Mouse (Mus musculus): ENCODE data around the gene Etv1. TPM values are rescaled to one million over a fixed set of nuclear protein-coding genes. Genes with fewer than 3 reads are reported as not detected.
"Not testable (repeated sequence)": the region's sequence is repeated elsewhere in the genome, so short reads cannot be mapped to it uniquely, and the experiment has no call there.

Etv1 gene
- polyA plus RNA-seq, 1 experiment, result 3.3 TPM

DNA sequence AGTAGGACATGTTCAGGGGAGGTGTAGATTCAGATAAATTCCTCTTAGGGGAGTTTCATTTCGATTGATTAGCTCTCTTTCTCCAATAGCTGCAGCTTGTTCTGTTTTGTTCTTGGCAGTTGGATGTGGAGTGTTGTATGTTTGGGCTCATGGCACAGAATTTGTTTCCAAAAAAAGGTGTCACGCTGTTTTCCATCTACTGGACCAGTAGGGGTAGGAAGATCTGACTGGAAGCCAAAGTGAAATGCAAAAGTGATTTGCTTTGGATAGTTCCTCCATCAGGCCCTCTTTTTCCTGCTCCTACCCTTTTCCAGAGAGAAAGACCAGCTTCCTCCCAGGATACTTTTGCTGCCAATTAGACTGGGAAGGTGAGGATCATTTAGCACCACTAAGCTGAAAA lies 39.1 kb downstream of the Etv1 start:
- no peak for DNase-seq (ENCODE audit: low spot score)

DNA sequence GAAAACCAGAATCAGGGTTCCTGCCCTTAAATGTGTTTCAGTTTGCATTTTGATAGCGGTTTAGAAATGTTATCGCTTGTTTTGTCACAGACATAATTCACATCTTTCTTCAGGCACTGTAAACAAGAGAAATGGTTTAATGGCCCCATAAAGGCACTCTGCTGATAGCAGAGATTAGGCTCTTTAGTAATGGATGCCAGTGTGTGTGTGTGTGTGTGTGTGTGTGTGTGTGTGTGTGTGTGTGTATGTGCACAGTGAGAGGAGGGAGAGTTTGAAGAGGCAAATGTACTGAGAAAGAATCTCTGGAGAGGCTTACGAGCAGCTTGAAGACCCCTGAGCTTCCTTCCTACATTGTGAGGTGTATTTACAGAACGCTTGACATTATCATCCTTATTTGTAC lies 41.5 kb downstream of the Etv1 start:
- no peak for DNase-seq (ENCODE audit: low spot score)

DNA sequence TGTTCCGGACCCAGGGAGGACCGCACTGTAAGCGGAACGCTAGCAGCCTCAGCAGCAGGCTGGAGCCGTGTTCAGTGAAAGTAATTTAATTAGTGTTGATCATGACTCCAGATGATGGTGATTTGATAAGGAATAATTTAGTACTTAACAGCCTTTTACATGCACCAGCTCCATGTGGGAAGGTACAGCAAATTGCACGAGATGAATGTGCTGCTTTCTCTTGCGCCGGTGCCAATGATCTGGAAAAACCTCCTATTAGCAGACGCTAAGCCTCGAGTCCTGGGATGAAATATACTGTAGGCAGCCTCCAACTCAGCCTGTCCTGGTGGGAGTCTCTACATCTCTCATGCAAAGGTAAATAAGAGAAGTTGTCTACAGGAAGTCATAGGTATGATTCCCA lies 45.2 kb downstream of the Etv1 start:
- no peak for DNase-seq (ENCODE audit: low spot score)

DNA sequence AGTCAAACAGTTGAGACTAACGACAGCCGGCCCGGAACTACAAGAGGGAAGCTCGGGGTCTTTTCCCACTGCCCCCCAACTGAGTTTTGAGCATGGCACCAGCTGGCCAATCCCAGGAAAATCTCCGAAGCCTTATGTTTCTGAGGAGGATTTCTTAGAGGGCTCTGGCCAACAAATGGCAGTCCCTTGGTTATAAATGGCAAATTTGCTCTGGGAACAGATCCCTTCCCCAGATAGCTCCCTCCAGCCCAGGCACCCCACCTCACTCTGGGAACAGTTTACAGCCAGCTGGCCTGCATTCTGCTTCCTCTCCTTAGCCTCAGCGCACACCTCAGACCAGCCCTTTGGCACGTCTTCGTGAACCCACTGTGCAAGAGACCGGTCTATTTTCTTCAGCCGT lies 53.8 kb downstream of the Etv1 start:
- no peak for DNase-seq (ENCODE audit: low spot score)

DNA sequence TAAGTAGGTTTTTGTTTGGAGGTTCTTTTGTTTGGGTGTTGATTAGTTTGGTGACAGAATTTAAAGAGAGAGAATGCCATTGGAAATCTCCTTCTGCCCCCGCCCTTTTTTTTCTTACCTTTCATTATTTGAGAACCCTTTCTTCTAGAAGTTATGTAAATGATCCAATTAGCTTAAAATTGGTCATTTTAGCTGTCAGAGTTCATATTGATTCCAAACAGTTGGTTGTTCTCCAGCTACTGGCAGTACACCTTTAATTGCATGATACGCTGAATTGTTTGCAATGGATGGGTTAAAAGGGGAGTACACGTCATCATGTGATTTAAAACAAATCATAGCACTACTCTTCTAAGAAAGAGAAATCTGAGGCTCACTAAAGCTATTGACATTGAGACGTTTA lies 55.4 kb downstream of the Etv1 start:
- no peak for DNase-seq (ENCODE audit: low spot score)

DNA sequence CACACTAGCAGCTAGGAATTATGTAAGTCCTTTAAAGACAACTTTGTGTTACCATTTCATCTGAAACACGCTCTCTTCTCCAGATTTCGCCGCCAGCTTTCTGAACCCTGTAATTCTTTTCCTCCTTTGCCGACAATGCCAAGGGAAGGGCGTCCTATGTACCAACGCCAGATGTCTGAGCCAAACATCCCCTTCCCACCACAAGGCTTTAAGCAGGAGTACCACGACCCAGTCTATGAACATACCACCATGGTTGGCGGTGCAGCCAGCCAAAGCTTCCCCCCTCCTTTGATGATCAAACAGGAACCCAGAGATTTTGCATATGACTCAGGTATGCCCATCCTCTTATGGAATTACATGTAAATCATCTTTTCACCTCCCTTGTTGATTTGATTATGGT lies 55.8 kb downstream of the Etv1 start:
- DNase-seq (ENCODE audit: low spot score), result not testable (repeated sequence)

DNA sequence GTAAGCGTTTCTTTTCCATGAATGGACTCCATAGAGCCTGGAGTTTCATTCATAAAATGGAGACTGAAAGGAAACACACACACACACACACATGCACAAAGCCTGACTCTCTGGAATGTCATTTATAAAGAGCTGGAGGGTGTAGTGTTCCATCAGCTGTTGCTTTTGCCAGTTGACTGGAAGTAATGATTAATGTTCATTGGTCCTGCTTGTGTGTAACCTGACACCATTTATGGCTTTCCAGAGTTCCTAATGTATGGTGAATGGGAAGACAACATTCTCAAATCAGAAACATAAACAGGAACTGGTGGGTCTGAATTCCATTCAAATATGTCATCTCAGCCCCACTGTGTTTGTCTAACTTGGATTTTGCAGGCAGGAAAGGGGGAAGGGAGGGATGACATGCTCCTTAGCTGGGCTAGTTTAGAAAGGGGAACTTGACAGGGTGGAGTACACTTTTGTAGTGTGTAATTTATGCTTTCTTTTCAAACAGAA lies 64.7 kb downstream of the Etv1 start:
- DNase-seq (ENCODE audit: low spot score), result no peak

DNA sequence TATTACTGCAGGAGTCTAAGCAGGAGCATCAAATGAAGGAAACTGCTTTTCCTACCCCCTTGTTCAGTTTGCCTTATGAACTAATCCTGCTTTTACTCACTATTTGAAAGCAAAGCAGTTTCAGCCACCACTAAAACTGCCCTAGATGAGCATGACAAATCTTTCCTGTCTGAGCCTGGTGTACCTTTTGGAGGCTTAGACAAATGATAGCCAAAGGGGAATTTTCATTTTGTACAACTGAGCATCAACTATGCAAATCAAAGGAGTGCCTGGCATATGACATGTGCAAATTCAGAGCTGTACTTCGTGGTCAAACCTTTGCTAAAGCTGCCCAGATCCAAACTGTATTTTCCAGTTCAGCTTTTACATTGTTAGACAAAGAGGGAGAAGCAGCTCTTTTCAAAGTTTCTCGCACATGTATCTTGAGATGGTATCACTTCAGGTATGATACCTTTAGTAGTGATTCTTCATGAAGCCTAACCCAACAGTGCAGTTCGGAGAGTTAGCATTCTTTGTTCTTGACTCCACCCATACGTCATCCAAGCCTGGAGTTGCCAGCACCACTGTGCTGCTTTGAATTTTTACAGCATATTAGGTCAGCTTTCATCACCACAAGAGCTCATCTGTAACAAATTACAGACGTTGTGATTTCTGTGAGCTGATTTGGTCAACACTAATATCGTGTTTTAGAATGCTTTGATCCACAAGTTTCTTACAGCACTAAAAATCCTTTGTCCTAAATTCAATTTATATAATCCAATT lies 68.5 kb downstream of the Etv1 start:
- DNase-seq (ENCODE audit: low spot score), result no peak

DNA sequence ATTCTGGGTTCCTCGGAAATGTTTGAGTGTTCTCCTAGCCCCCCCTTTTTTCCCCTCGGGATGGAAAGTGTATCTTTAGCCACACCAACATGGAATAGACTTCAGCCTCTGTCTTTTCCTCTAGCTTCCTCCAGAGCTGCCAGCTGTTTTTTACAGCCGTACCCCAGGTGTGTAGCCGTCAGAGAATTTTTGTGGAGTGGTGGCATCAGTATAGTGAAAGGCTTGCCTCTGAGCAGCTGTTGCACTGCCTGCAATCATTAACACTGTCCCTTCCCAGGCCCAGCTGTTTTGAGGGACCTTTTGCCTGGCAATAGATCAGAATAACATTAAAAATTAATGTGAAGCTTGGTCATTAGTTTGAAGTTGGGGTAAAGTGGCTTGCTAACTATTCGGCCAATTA lies 70.8 kb downstream of the Etv1 start:
- no peak for DNase-seq (ENCODE audit: low spot score)

DNA sequence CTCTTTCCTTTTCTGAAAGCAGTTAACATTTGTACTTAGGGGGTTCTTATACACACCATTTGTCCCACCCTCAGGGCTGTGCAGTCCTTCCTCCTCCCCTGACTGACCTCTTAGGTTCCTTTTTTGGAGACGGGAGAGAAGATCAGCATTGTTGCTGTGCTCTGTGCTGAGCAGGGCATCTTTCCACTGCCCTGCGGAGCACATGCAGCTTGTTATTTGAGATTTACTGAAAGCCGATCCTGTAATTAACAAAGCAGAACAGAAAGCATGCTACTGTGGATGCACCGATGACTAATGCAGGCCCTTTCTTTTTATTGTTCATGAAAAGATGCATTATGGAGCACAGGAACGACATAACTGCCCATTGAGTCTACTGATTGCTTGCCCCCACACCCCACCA lies 75.1 kb downstream of the Etv1 start:
- no peak for DNase-seq (ENCODE audit: low spot score)

DNA sequence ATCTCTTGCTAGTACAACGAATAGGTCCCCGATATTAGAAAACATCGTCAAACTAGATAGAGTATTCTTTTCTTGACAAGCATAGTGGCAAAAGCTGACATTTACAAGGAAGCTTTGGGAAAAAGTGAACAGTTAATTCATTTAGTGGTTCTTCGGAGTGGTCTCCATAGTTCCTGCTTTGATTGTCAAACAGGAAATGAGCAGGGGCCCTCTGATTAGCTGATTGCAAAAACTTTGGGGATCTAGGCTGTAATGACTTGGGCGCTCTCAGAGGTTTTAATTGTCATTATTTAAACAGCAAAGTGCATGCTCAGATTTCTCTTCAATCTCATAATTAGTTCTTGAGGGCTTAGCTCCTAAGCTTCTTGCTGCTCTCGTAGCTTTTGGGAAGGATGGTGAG lies 75.6 kb downstream of the Etv1 start:
- DNase-seq (ENCODE audit: low spot score), result no peak

DNA sequence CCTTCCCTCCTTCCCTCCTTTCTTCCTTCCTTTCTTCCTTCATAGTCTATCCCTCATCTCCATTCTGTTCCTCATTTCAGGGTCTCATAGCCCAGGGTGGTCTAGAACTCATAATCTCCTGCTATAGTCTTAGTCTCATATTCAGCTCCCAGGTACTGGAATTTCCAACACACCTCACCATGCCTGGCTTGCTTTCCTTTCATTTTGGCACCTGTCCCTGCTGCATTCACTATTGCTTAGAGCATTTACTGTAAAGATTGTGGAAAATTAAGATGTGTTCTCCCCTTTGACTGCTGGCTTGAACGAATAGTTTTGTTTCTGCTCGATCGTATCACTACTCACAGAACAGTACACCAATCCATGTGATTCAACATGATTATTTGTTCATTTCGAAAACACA lies 80.5 kb downstream of the Etv1 start:
- no peak for DNase-seq (ENCODE audit: low spot score)

DNA sequence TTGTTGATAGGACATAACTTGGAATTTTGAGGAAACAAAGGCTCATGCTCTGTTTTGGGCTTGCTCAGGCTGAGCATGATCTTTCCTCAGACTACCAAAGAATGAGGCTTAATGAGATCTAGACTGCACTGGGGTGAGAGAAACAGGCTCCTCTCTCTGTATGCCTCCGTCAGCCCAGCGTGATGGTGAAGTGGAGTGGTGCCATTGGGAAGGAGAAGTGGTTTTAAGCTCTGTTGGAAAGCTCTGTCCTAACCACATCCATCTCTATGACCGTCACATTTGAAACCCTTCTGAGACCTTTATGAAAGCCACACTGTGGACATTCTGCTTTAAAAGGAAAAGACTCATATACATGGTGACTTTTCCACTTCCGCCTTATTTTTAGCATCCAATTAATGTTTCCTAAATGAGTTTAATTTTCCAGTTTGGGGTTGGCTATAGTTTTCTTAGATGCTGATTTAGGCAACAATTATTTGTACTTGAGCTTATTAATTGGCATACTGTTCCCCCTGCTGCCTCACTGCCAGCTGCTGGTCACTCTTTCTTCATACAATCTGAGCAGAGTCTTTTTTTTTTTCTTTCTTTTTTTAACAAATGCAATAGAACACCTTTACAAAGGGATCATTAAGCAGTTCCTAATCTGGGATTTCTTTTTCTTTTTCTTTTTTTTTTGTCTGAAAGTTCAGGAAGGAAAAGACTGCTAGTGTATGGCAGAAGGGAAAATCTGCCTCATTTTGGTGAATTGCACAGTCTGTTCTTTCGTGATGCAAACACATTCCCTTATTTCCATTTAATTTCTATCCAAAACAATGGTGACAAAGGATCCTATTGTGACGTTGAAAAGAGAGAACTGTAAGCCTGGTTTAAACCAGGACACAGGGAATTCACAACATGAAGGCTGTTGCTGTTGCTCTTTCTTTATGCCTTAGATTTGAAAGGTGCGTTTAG lies 81.3 kb downstream of the Etv1 start:
- DNase-seq (ENCODE audit: low spot score), result no peak

DNA sequence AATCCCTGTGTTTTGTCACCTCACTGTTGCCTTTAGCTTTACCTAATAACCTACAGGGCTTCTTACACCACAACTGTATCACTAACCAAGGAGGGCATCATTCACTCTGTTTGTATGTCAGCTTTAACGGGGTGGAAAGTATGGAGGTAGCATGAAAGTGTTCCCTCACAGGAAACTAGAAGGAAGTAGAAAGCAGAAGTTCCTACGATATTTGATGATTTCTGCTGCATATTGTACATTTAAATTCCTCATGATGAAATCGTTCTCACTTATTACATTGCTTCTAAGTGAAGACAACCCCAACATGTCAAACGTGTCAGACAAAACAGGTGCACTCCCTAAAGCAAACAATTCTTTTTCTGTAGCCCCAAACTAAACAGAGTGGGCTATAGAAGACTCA lies 84.2 kb downstream of the Etv1 start:
- no peak for DNase-seq (ENCODE audit: low spot score)

DNA sequence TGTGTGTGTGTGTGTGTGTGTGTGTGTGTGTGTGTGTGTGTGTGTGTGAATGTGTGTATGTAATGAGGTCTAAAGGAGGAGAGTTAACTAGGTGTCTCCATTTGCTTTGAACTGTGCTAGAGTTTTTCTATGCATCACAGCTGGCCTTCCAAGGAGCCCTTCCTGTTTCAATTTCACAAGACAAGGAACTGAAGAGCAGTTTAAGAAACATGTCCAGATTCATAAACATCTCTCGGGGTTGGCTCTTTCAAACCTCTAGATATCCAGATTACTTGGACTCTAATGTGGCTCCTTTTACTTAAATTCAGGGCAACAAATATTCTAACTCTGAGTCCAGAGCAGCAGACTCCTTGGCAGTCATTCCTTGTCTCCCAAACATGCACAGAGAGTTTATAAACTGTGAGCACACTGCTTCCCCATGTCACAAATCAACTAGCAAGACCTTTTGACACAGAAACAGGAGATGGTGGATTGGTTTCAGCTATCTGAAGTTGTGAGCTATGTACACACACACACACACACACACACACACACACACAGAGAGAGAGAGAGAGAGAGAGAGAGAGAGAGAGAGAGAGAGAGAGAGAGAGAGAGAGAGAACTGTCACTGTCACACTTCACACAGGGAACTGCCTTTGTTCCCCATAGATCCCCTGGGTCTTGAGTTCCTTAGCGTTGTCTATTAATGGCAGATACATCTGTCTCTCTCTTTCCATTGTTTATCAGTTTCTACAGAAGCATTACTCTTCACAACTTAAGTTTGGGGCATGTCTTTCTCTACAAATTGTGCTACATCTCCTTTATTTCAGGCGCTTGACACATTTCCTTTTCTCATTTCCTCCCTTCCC lies 85.0 kb downstream of the Etv1 start:
- DNase-seq (ENCODE audit: low spot score), result no peak

DNA sequence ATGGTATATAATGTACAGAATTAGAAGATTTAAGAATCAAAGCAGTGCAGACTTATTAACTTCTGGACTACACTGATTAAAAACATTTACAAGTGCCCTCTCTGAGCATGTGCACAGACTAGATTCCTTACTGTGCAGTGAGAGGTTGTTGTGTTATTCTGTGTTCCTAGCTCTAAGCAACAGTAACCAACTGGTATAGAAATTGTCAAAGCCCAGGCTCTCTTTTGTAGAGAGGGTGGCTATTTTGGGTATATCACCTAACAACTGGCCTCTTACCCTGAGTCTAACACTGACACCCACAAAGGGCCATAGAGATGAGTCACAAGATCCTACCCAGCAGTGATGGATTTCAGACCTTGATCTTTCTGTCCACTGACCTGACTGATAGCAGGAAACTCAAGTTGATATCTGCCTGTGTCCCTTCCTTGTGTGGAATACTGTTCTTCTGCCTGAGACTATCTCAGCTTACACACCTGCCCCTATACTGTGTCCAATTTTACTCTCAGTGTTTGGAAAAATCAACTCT lies 95.4 kb downstream of the Etv1 start:
- no peak for DNase-seq (ENCODE audit: low spot score)

DNA sequence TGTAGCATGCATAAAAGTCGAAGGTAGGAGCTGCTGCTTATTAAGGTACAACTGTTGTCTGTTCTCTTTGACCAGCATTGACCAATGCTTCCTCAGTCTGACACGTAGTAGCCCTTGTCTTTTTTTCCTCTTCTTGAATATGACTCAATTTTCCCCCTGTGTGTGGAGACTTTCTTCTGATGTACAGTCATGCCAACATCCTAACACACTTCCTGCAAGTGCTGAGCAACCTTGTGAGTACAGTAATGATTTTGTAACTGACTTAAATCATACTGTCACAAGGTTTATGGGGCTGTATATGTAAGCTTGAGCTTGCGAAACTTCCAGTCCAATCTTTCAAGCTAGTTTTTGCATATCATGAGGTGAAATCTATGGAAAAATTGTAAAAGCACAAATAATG lies 125.3 kb downstream of the Etv1 start:
- no peak for DNase-seq (ENCODE audit: low spot score)

DNA sequence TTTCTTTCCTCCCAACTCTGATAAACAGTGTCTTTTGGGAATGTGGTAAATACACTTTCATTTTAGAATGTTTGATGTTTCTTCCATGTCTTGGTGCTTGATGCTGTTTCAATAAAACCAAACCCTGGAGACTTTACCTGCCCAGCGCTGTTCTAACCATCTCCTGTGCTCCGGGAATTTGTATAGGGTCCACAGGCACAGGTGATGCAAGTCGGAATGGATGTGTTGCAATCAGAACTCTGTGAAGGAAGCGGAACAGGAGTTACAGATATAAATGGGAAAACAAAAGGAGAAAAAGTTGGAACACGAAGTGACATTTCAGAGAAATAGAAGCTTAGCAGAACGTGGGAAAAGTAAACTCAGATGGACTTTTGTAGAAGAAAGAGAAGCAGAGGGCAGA lies 127.1 kb downstream of the Etv1 start:
- DNase-seq (ENCODE audit: low spot score), result no peak

DNA sequence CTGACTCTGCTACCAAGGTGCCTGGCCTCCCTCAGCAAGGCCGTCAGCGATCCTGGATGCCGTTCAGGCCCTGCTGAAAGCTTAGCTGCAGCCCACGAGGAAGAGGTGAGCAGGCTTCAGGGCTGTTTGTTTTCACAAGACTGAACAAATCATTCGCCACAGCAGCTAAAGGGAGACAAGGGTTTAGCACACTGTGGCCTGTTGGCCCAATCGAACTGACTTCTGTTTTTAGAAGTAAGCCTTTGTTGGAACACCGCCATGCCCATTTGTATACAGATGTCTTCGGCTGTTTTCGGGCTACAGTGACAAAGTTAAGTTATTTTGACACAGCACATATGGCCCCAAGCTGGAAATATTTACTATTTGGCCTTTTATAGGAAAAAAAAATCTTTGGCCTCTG lies 127.6 kb downstream of the Etv1 start:
- no peak for DNase-seq (ENCODE audit: low spot score)

DNA sequence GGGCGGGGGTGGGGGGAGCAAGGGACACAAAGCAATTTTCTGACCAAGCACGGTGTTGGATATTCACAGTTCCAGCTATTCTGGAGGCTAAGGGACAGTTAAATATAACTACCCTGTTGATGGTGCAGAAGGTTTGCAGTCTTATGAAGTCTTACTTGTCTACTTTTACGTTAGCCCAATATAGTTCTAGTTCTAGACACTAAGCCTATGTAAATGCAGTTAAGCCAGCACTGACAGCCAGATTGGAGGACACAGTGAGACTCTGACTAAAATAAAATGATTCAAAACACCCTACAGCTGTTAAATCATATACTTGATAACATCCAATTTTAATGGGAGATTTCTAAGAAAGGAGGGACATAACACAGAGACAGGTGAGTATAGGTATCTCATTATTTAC lies 129.8 kb downstream of the Etv1 start:
- no peak for DNase-seq (ENCODE audit: low spot score)

All from urinary bladder, adult 2 months (tissue).